Mouse (Mus musculus): Measurements from ENCODE around the gene Slc25a12.

GRCm38 (mm10) chr2:71343884-71344640 is 23.5 kb downstream of the Slc25a12 start:
- no peak for TF ChIP-seq POLR2A (IDR thresholded peaks at IDR 0.05; ENCODE audit: borderline replicate concordance, low read depth, low read length)
- TF ChIP-seq CTCF (IDR thresholded peaks at IDR 0.05; ENCODE audit: low read depth, low read length) = peak; percentile 11; the same call in 1 of the 2 replicates

Data from bone marrow macrophage, adult 2 months (primary cell).